Mouse (Mus musculus): ENCODE results near the gene Kctd14.
"Not testable (repeated sequence)": the region's sequence is repeated elsewhere in the genome, so short reads cannot be mapped to it uniquely, and the experiment has no call there.

The Kctd14 gene

GRCm38 (mm10) chr7:97451023-97451422 lies at the start of gene Kctd14:
Gene Kctd14, plus strand, starts transcription at chr7:97451323.
- in situ Hi-C loops (cut with MboI): not testable (repeated sequence)

- in situ Hi-C loops (cut with MboI): no loop called here
Observed at GRCm38 (mm10) chr7:97407145-97407544, 44.0 kb upstream of the Kctd14 start.

- in situ Hi-C loops (cut with MboI): no loop called here
Observed at GRCm38 (mm10) chr7:97411106-97411505, 40.0 kb upstream of the Kctd14 start.

- in situ Hi-C loops (cut with MboI): no loop called here
Observed at GRCm38 (mm10) chr7:97411575-97411974, 39.5 kb upstream of the Kctd14 start.

GRCm38 (mm10) chr7:97413981-97414380 lies 37.1 kb upstream of the Kctd14 start:
- in situ Hi-C loops (cut with MboI): no loop called here

- in situ Hi-C loops (cut with MboI): no loop called here
Observed at GRCm38 (mm10) chr7:97414426-97414825, 36.7 kb upstream of the Kctd14 start.

- in situ Hi-C loops (cut with MboI): no loop called here
Observed at GRCm38 (mm10) chr7:97414915-97415687, 36.0 kb upstream of the Kctd14 start.

GRCm38 (mm10) chr7:97416473-97416872 lies 34.6 kb upstream of the Kctd14 start:
- in situ Hi-C loops (cut with MboI): no loop called here

GRCm38 (mm10) chr7:97416906-97417777 lies 34.0 kb upstream of the Kctd14 start, which contains the start of gene Thrsp:
Gene Thrsp, minus strand, starts transcription at chr7:97417730.
- in situ Hi-C loops (cut with MboI): no loop called here

DNA sequence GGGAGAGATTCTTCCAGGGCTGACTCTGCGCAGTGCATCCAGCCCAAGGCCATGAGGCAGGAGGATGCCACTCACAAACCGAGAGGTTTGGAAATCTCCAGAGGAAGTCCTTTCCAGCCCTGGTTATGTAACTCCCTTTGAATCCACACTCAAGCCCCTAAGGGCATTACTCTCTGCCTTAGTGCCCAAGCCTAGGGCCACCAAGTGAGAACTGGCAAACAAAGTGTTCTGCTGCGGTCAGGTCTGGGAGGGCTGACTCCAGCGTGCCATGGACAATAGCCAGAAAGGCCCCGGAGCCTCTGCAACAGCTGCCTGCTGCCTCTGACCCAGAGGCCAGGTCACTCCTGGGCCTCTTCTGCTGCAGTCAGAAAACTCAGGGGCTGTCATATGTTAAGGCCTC lies 32.4 kb upstream of the Kctd14 start:
- in situ Hi-C loops (cut with MboI): no loop called here

DNA sequence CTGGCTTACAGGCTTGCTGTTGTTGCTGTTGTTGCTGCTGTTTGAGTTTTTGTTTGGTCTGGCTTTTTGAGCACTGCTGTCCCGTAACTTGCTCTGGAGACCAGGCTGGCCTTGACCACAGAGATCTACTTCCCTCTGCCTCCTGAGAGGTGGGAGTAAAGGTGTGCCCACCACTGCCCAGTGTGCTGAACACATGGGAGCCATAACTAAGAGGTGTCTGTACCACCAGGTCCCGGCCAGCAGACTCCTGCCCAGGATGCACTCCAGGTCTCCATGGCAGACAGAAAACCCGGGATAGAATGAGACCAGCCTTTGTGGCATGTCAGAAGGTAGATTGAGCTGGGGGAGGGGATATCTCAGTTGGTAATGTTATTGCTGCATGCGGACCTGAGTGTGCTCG lies 32.0 kb upstream of the Kctd14 start:
- in situ Hi-C loops (cut with MboI): no loop called here

DNA sequence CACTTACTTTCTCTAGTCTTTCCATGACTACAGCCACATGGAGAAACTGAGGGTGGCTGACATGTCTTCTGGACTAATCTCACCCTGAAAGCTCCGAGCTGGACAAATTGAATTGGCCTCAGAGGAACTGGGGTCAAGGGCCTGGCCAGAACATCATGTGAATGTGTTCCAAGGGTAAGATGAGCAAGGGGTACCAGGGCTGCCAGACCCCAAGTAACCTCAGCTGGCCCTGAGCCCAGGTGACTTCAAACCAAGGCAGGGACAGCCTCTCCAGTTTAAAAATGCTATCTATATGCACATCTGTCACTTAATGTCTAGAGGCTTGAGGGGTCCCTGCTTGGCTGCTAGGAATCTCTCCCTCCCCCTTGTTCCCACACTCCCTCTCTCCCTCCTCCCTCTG lies 30.7 kb upstream of the Kctd14 start:
- in situ Hi-C loops (cut with MboI): loop anchor here (10.0 kb wide), 1 partner anchor 254 kb away; no protein-coding TSS in a partner anchor

- in situ Hi-C loops (cut with MboI): loop anchor here (10.0 kb wide), 1 partner anchor 254 kb away; no protein-coding TSS in a partner anchor
Observed at GRCm38 (mm10) chr7:97420958-97421651, 30.0 kb upstream of the Kctd14 start.

DNA sequence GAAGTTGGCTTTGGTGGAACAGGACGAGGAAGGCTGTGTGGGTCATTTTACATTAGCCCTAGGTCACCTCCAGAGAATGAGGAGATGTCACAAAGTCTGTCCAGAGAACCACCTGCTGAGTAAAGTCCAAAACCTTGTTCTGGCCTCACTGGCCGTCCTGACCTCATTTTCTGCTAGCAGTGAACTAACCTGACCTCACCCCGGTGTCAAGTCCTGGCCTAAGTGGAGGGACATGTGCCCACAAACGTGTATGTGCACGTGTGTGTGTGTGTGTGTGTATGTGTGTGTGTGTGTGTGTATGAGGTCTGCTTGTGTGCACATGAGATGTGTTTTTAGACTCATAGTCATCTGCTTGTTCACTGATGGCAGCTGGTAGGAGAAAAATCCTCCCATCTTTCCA lies 27.4 kb upstream of the Kctd14 start:
- in situ Hi-C loops (cut with MboI): loop anchor here (10.0 kb wide), 1 partner anchor 251 kb away; no protein-coding TSS in a partner anchor

DNA sequence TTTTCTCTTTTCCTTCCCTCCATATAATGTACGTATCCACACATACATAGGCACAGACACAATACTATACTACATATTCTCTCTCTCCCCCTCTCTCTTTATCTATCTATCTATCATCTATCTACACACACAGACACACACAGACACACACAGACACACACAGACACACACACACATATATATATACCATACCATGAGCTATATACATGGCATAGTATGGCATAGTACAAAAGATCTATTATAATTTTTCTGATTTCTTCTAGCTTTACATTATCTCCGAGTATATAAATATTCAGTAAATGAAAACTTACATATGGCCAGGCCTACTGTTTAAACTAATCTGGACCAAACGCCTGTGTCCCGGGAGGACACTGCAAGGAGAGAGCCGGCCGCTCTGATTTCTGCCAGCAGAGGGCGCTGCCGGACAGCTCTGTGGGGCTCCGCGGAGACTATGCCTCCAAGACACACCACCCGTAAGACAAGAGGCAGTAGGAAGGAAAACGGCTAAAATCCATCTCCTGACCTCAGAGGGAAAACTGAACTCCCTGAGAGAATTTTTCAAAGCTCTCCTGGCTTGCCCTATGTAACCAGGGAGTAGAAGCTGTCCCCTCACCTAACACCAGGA lies 26.4 kb upstream of the Kctd14 start:
- in situ Hi-C loops (cut with MboI): loop anchor here (5.0 to 10.0 kb wide), 2 partner anchors 58 to 250 kb away; partner anchors contain the start of gene Ints4

- in situ Hi-C loops (cut with MboI): loop anchor here (5.0 to 10.0 kb wide), 2 partner anchors 56 to 248 kb away; partner anchors contain the start of gene Ints4
Observed at GRCm38 (mm10) chr7:97426566-97426965, 24.6 kb upstream of the Kctd14 start.

GRCm38 (mm10) chr7:97427296-97427695 lies 23.8 kb upstream of the Kctd14 start:
- in situ Hi-C loops (cut with MboI): loop anchor here (5.0 to 10.0 kb wide), 2 partner anchors 55 to 248 kb away; partner anchors contain the start of gene Ints4

DNA sequence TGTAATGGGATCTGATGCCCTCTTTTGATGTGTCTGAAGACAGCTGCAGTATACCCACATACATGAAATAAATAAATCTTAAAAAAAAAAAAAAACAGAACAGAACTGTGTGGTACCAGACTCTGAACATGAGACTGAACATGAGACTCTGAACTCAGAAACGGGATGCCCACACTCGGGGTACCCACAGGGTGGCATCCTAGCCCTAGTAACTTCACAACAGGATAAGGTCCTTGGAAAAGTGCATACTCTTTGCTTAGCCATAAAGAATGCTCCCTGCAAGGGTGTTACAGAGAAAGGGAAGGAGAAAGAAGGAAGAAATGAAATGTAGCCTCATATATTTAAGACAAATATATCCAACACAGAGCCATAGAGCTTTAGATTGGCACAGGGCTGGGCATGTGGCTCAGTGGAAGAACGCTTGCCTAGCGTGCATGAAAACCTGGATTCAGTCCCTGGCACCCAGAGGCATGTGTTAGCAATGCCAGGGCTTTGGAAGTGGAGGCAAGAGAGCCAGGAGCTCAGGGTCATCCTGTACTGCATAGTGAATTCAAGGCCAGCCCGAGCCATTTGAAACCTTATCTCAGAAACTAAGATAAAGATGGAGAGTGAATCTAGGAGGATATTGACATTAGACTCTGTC lies 23.2 kb upstream of the Kctd14 start:
- in situ Hi-C loops (cut with MboI): loop anchor here (5.0 to 10.0 kb wide), 2 partner anchors 54 to 247 kb away; partner anchors contain the start of gene Ints4

DNA sequence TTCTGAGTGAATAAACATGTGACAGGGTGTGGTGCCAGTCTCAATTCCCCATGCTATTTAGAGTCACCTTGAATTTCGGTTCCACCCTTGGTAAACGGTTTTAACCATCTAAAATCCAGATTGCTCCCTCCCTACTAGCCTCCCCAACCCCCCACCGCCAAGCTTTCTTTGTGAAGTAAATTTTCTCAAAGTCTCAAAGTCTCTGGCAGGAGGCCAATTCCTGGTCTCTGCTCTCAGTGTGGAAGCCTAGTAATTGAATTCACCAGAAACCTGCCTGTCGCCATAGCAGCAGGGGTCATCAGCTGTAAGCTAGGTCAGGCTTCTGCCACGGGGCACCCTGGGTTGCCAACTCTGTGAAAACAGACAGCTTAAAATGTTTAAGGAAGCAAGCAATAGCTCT lies 21.4 kb upstream of the Kctd14 start:
- in situ Hi-C loops (cut with MboI): loop anchor here (5.0 to 10.0 kb wide), 2 partner anchors 53 to 245 kb away; partner anchors contain the start of gene Ints4

DNA sequence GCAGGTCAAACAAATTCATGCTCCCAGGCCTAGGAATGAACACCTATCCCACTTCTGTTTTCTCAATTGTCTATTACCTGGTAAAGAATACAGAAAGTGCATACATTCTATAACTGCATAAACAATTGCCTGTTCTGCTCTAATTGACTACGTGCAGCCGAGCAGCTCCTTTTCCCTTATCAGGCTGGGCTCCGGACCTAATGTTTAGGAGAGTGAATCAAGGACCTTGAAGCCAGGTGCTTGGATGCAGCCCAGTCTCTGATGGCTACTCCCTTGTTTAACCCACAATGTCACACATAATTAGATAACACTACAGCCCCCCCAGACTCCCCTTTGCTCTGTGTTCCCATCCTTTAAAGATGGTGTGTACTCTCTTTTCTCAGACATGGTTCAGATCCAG lies 17.6 kb upstream of the Kctd14 start:
- in situ Hi-C loops (cut with MboI): not testable (repeated sequence)

- in situ Hi-C loops (cut with MboI): no loop called here
Observed at GRCm38 (mm10) chr7:97434517-97434916, 16.6 kb upstream of the Kctd14 start.

All from mature B cell (primary cell).